Mouse (Mus musculus): Measurements from ENCODE around the gene Col6a4.

Gene Col6a4

GRCm38 (mm10) chr9:106096683-106097082, at the start of gene Col6a4:
Gene Col6a4 (minus strand): TSS chr9:106096783.
- CTCF ChIA-PET: no interaction called here

- CTCF ChIA-PET: no interaction called here
These were observed 49.0 kb upstream of the Col6a4 start for GRCm38 (mm10) chr9:106145582-106145981.

GRCm38 (mm10) chr9:106144176-106144575, 47.6 kb upstream of the Col6a4 start:
- CTCF ChIA-PET: no interaction called here

GRCm38 (mm10) chr9:106141955-106142354, 45.4 kb upstream of the Col6a4 start:
- CTCF ChIA-PET: no interaction called here

- CTCF ChIA-PET: no interaction called here
These were observed 43.2 kb upstream of the Col6a4 start for GRCm38 (mm10) chr9:106139763-106140162.

- CTCF ChIA-PET: interaction anchor here (0.5 kb wide), 1 partner anchor 11 kb away, joined by 4 read pairs; no protein-coding TSS in a partner anchor
These were observed 41.2 kb upstream of the Col6a4 start for GRCm38 (mm10) chr9:106137671-106138216.

- CTCF ChIA-PET: no interaction called here
These were observed 33.7 kb upstream of the Col6a4 start for GRCm38 (mm10) chr9:106130250-106130649.

GRCm38 (mm10) chr9:106129072-106129471, 32.5 kb upstream of the Col6a4 start:
- CTCF ChIA-PET: no interaction called here

GRCm38 (mm10) chr9:106126786-106127251, 30.2 kb upstream of the Col6a4 start:
- CTCF ChIA-PET: no interaction called here

GRCm38 (mm10) chr9:106123599-106123998, 27.0 kb upstream of the Col6a4 start:
- CTCF ChIA-PET: no interaction called here

GRCm38 (mm10) chr9:106119075-106119474, 22.5 kb upstream of the Col6a4 start:
- CTCF ChIA-PET: no interaction called here

GRCm38 (mm10) chr9:106115801-106116424, 19.3 kb upstream of the Col6a4 start:
- CTCF ChIA-PET: no interaction called here

GRCm38 (mm10) chr9:106112770-106113423, 16.3 kb upstream of the Col6a4 start:
- CTCF ChIA-PET: no interaction called here

- CTCF ChIA-PET: no interaction called here
These were observed 9.7 kb upstream of the Col6a4 start for GRCm38 (mm10) chr9:106106241-106106640.

- CTCF ChIA-PET: no interaction called here
These were observed 7.8 kb upstream of the Col6a4 start for GRCm38 (mm10) chr9:106104401-106104800.

- CTCF ChIA-PET: no interaction called here
These were observed 4.6 kb upstream of the Col6a4 start for GRCm38 (mm10) chr9:106101166-106101565.

GRCm38 (mm10) chr9:106100262-106100661, 3.7 kb upstream of the Col6a4 start:
- CTCF ChIA-PET: no interaction called here

GRCm38 (mm10) chr9:106099379-106100021, 2.9 kb upstream of the Col6a4 start:
- CTCF ChIA-PET: no interaction called here

- CTCF ChIA-PET: no interaction called here
These were observed 15.1 kb downstream of the Col6a4 start for GRCm38 (mm10) chr9:106081528-106081927.

- CTCF ChIA-PET: interaction anchor here (1.2 kb wide), 1 partner anchor 130 kb away, joined by 3 read pairs; no protein-coding TSS in a partner anchor
These were observed 16.1 kb downstream of the Col6a4 start for GRCm38 (mm10) chr9:106080261-106081033.

- CTCF ChIA-PET: no interaction called here
These were observed 18.6 kb downstream of the Col6a4 start for GRCm38 (mm10) chr9:106077953-106078352.

GRCm38 (mm10) chr9:106076234-106076633, 20.3 kb downstream of the Col6a4 start:
- CTCF ChIA-PET: no interaction called here

Measured in spleen, embryonic (tissue).